Mouse (Mus musculus): ENCODE measurements around the gene Tmem258. TPM values are rescaled to one million over a fixed set of nuclear protein-coding genes. Genes with fewer than 3 reads are reported as not detected.

Gene Tmem258
- total RNA-seq, 2 experiments from 2014 or later, result 161 to 204 TPM

GRCm38 (mm10) chr19:10184096-10184495 is 19.7 kb upstream of the Tmem258 start:
- DNase-seq, result peak; percentile 67 to 76

DNA sequence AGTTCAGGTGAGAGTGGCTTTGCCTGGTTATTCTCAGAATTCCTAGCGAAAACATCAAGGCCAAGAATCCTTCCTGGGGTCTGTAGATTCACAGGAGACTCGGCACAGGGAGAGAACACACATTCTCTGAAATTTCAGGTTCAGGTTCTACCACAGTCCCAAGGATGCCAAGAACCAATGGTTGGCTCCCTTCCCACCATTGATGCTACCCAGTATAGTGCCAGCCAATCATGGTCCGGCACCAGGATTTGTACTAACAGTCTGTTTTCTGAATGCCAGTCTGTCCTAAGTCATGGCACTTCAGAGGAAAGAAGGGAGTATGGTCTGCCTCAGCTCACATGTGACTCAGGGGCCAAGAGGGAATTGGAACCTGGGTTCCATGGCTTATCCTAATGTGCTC is 17.9 kb upstream of the Tmem258 start:
- no peak for DNase-seq

DNA sequence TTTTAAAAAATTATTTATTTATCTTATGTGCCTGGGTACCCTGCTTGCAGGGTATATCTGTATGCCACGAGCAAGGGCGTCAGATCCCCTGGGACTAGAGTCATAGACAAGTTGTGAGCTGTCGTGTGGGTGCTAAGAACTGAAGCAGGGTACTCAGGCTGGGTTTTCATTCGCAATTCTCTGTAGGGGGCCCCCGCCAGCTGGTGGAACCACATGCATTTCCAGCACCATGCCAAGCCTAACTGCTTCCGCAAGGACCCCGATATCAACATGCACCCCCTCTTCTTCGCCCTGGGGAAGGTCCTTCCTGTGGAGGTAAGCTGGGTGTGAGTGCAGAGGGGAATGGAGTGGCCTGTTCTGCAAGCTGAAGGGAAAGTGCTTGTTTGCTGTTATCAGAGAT is 17.2 kb upstream of the Tmem258 start:
- DNase-seq, result no peak

- DNase-seq, result peak; percentile 60 to 70
Measured at GRCm38 (mm10) chr19:10188281-10188811, 15.5 kb upstream of the Tmem258 start.

- no peak for DNase-seq
Measured at GRCm38 (mm10) chr19:10189022-10189421, 14.8 kb upstream of the Tmem258 start.

DNA sequence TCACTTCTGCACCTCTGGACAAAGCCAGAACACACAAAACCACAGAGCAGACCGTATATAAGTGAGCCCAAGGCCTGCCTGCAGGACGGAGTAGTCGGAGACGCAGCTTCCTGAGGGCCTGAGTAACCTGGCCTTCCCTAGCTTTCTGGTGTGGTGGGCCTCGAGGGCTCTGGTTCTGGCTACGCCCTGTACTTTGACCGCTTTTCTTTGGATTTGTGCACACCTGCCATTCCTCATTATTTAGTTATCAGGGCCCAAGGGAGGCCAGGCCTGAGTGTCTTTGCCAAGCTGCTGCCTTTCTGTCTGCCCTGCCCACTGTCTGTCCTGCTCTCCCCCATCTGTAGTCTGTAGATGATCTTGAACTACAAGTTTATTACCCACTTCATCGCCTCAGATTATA is 13.9 kb upstream of the Tmem258 start:
- no peak for DNase-seq

DNA sequence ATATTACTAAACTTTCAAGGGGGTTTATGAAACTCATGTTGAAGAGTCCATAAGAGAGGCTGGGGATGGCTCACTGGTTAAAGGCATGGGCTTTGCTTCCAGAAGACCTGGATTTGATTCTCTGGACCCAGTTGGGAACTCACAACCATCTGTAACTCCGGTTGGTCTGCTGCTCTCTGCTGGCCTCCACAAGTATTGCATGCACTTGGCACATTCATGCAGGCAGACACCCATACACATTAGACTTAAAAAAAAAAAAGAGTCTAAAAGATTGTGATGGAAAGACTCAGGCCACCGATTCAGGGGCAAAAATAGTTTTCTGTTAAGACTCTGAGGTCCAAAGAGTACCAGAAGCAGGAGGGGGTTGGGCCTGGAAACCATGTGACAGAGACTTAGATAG is 13.0 kb upstream of the Tmem258 start:
- DNase-seq, result peak; percentile 77 to 81

- peak in 1 of 2 experiments; percentile 47 for DNase-seq
Measured at GRCm38 (mm10) chr19:10191326-10191725, 12.5 kb upstream of the Tmem258 start.

GRCm38 (mm10) chr19:10194337-10194736 is 9.5 kb upstream of the Tmem258 start:
- DNase-seq, result no peak

- peak; percentile 71 to 74 for DNase-seq
Measured at GRCm38 (mm10) chr19:10195252-10195651, 8.6 kb upstream of the Tmem258 start.

DNA sequence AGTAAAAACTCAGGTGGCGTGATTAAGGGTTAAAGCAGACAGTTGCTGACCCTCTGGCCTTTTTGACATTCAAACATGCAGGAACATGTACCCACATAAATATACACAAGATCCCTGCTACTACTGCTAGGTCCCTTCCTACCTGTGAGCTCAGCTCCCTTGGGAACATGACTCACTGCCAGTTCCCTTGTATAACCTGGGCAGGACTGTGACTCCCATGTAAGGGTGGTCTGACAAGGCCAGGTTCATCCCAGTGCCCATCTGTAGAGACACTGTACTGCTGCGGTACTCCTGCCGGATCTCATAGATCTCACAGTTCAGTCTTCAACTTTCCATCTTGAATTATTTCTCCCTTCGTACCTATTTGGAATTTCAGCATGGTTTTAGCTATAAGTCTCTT is 6.7 kb upstream of the Tmem258 start:
- DNase-seq, result no peak

- DNase-seq, result no peak
Measured at GRCm38 (mm10) chr19:10198286-10198685, 5.5 kb upstream of the Tmem258 start.

- DNase-seq, result peak; percentile 86 to 89
Measured at GRCm38 (mm10) chr19:10198723-10199122, 5.1 kb upstream of the Tmem258 start.

DNA sequence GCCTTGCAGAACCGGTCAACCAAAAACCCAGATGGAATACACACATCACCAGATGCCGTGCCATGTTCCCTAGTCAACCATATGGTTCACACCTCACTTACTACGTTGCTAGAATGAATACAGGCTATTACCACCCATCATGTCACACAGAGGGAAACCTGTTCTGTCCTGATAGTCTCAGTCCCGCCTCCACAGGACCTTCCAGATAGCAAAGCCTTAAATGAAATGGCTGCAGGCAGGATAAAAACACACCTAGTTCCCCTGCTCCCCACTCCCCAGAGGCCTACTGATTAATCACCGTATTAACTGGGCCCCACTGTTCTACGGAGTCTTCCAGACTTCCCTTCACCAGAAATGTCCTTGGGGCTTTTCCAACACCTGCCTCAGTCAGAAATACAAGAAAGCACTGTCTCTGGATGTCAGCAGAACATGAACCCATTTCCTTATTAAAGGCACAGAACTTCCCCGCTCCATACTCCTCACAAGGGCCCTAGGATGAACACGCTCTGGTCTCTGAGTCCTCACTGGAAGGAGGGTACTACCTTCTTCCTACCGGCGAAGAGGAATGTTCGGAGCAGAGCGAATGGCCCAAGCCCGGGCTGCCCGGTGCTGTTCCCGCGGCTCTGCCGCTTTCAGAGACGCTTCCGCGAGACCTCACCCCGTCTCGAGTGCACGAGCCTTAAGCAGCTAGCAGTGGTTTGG is 517 bp upstream of the Tmem258 start:
- no peak for DNase-seq

GRCm38 (mm10) chr19:10204616-10205001 is 795 bp downstream of the Tmem258 start:
- peak; percentile 46 to 55 for DNase-seq

DNA sequence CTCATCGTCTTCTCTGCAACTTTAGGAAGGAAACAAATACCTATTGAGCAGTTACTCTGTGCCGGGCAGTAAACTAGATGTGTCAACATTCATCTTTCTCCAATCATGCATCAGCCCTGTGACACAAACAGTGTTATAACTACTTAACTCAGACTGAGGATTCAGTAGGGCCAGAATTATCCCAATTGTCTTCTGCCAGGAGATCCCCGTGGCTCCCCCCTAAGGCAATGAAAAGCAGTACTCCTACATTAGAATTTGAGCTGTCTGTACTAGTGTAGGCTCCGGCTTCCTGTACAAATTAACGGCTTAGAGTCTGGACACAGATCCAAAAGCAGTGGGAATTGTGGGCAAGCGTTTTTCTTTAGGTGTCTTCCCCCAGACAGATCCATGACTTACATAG is 1.2 kb downstream of the Tmem258 start:
- no peak for DNase-seq

GRCm38 (mm10) chr19:10208851-10209250 is 5.0 kb downstream of the Tmem258 start:
- DNase-seq, result no peak

GRCm38 (mm10) chr19:10210885-10211284 is 7.1 kb downstream of the Tmem258 start:
- DNase-seq, result peak; percentile 29 to 57

DNA sequence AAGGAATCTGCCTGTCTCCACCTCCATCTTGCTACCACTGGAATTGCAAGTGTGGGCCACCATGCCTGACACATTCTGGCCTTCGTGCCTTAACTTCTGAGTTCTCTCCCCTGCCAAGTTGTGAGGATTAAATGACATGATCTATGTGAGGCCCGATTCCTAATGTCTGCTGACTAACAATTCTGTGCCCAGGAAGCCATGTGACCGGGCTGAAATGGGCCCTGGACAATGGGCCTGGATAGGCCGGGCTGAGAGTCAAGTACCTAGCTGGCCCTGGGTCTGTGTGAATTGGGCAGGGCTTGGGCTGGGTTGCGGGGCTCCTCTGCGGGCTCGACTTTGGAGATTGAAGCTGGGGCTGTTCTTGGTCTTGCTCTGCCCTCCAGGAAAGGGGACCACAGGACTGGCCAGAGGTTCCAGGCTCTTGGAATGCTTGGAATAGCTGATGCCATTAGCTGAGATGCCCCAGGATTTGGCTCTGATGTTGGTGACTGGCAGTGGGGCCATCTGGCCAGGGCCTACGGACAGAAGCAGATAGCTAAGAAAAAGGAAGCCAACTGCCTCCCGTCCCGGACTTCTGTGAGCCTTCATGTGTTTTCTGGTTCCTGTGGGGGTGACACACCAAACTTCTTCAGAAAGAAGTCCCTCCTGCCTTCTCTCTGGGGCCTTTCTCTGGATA is 10.1 kb downstream of the Tmem258 start:
- peak in 1 of 2 experiments; percentile 57 for DNase-seq

- DNase-seq, result no peak
Measured at GRCm38 (mm10) chr19:10216101-10216500, 12.3 kb downstream of the Tmem258 start.

DNA sequence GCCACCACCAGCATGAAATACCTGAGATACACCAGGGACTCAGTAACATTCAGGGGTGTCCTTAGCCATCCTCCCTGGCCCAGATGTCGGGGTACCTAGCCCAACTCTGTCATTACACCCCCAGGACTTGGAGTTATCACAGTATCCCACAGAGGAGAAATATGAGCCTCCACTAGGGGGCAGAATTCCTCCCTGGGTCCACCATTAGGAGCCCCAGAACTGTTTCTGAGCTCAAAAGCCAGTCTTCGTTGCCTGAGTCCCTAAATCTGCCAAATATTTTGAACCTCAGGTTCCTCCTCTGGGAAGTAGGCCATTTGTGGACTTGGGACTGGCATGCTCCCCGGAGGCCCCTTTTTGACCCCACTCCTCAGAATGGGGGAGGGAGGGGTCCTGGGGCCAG is 15.3 kb downstream of the Tmem258 start:
- DNase-seq, result peak in 1 of 2 experiments; percentile 65

DNA sequence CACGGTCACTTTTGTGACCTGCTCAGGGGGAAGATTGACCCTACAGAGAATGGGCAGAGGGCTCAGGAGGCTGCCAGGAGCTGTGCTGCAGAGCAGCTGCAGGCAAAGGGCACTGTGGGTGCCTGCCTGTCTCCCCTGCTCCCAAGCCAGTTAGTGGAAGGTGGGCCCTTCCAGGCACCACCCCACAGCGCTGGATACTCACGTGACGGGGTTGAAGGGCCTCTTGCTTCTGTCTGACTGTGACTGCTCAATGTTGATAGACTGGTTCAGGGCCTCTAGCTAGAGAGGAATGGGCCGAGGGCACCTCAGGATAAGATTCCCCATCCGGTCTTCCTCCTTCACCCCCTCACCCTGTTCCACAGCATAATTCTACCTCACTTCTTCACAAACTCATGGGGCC is 15.8 kb downstream of the Tmem258 start:
- DNase-seq, result no peak

GRCm38 (mm10) chr19:10221585-10221984 is 17.8 kb downstream of the Tmem258 start:
- no peak for DNase-seq

GRCm38 (mm10) chr19:10222656-10223055 is 18.8 kb downstream of the Tmem258 start:
- no peak for DNase-seq
